Mouse (Mus musculus) retina, postnatal 7 days (tissue): ENCODE measurements around the gene Cep95.
"Not testable (repeated sequence)": the region's sequence is repeated elsewhere in the genome, so short reads cannot be mapped to it uniquely, and the experiment has no call there.

Source experiments
- DNase-seq: peaks from one replicate; pipeline ENCODE4 v3.0.0-alpha.2; 2012; ENCODE audit warnings: low read depth, low spot score

Gene Cep95

GRCm38 (mm10) chr11:106776960-106777359, 12.1 kb upstream of the Cep95 start:
- no peak for DNase-seq

GRCm38 (mm10) chr11:106777395-106777794, 11.7 kb upstream of the Cep95 start:
- no peak for DNase-seq

GRCm38 (mm10) chr11:106778132-106778531, 10.9 kb upstream of the Cep95 start:
- DNase-seq, result no peak

GRCm38 (mm10) chr11:106778589-106779387, 10.3 kb upstream of the Cep95 start:
- DNase-seq, result no peak

- peak; percentile 81 for DNase-seq
Measured at GRCm38 (mm10) chr11:106779388-106780088, 9.5 kb upstream of the Cep95 start, which contains the start of gene Polg2. Gene Polg2, minus strand, starts transcription at chr11:106779537.

GRCm38 (mm10) chr11:106780089-106780425, 9.0 kb upstream of the Cep95 start:
- DNase-seq, result no peak

- DNase-seq, result no peak
Measured at GRCm38 (mm10) chr11:106780590-106781220, 8.3 kb upstream of the Cep95 start.

- DNase-seq, result not testable (repeated sequence)
Measured at GRCm38 (mm10) chr11:106782271-106782670, 6.8 kb upstream of the Cep95 start.

- DNase-seq, result no peak
Measured at GRCm38 (mm10) chr11:106782841-106783764, 5.9 kb upstream of the Cep95 start.

- no peak for DNase-seq
Measured at GRCm38 (mm10) chr11:106784476-106784875, 4.6 kb upstream of the Cep95 start.

GRCm38 (mm10) chr11:106785043-106785442, 4.0 kb upstream of the Cep95 start:
- DNase-seq, result no peak

GRCm38 (mm10) chr11:106787131-106788025, 1.7 kb upstream of the Cep95 start:
- DNase-seq, result peak; percentile 82

- DNase-seq, result peak; percentile 97
Measured at GRCm38 (mm10) chr11:106788026-106788774, 852 bp upstream of the Cep95 start.

- no peak for DNase-seq
Measured at GRCm38 (mm10) chr11:106789649-106790048, 597 bp downstream of the Cep95 start.

GRCm38 (mm10) chr11:106793846-106794245, 4.8 kb downstream of the Cep95 start:
- no peak for DNase-seq

- no peak for DNase-seq
Measured at GRCm38 (mm10) chr11:106795679-106796078, 6.6 kb downstream of the Cep95 start.

GRCm38 (mm10) chr11:106802069-106802627, 13.1 kb downstream of the Cep95 start:
- DNase-seq, result no peak

- DNase-seq, result not testable (repeated sequence)
Measured at GRCm38 (mm10) chr11:106807442-106807841, 18.4 kb downstream of the Cep95 start.

- DNase-seq, result no peak
Measured at GRCm38 (mm10) chr11:106812410-106813136, 23.5 kb downstream of the Cep95 start.
